Mouse (Mus musculus): ENCODE measurements around the gene Aldh3b3.
"Not testable (repeated sequence)": the region's sequence is repeated elsewhere in the genome, so short reads cannot be mapped to it uniquely, and the experiment has no call there.

The Aldh3b3 gene

DNA sequence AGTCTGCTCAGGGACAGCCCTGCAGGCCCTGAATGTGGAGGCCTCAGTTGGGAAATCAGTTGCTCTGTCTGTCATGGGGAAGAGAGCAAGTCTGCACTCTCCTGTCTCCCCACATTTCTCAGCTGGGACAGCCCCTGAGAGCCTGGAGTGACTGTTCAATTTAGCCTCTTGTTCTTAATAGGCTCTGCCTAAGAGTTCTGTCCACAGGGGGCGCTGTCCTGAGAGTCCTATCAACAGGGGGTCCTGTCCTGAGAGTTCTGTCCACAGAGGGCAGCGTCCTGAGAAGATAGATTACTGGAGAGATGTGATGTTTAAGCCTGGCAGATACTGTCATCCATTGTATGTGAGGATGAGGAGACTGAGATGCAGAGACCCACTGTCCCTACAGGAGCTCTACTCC lies 4.0 kb downstream of the Aldh3b3 start:
- in situ Hi-C loops (cut with MboI; ENCODE audit: low pct_unique_long_range_greater_than_20kb in 1 of 2, low sequenced_read_pairs in 2 of 2, unreplicated experiment in 1 of 2), result no loop called here

DNA sequence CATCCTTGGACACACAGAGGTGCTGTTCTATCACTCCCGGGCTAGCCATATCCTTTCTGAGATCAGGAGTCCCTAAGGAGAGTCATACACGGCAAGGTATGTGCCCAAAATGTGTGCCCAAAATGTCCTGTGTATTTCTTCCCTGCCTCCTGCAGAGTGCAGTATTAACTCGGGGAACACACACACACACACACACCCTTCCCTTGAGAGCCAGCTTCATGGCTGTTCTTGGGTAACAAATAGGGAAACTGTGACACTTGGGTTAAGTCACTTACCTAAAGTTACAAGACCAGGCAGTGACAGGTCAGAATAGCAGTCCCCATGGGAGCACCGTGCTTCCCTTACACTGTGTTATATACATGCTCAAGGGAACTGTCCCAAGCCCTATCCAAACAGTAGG lies 5.6 kb downstream of the Aldh3b3 start:
- in situ Hi-C loops (cut with MboI; ENCODE audit: low pct_unique_long_range_greater_than_20kb in 1 of 2, low sequenced_read_pairs in 2 of 2, unreplicated experiment in 1 of 2), result no loop called here

DNA sequence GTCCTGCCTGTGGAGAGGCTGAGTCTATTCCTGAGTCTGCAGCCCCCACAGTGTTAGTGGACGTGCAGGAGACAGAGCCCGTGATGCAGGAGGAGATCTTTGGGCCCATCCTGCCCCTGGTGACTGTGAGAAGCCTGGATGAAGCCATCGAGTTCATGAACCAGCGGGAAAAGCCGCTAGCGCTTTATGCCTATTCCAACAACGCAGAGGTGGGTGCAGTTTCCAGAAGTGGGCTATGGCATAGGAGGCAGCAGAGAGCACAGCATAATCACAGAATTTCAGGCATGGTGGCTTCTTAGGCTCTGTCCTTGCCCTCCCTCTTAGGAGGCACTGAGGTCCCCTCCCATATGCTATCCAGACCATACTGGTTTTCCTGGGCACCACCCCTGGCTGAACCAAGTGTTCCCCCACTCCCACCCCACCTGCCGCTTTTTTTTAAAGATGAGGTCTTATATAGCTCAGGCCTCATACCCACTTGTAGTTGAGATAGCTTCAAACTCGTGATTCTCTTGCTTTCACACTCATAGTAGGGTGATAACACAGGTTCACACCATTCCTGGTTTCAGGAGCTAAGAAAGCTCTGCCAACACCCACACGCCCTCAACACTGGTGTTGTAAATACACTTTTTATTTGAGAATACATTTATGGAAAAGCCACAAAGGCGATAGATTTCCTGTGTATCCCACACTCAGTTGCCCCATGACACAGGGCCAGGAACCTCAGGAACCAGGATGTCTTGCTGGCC lies 8.1 kb downstream of the Aldh3b3 start:
- in situ Hi-C loops (cut with MboI; ENCODE audit: low pct_unique_long_range_greater_than_20kb in 1 of 2, low sequenced_read_pairs in 2 of 2, unreplicated experiment in 1 of 2), result no loop called here

DNA sequence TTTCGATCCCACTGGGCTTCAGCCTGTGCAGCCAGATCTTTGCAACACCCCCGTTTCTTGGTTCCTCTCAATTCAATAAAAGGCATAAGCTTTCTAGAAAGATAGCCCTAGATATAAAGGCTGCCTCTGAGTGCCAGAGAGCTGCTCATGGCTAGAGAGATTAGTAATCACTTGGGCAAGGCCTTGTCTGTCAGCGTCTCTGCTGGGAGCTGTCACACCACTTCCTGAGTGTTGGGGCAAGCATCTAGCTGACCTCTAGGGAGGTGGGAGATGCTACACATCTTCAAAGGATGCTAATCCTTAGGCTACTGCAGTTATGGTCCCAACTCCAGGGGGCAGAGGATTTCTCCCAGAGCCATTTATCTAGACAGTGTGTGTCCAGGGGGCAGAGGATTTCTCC lies 8.8 kb downstream of the Aldh3b3 start:
- in situ Hi-C loops (cut with MboI; ENCODE audit: low pct_unique_long_range_greater_than_20kb in 1 of 2, low sequenced_read_pairs in 2 of 2, unreplicated experiment in 1 of 2), result no loop called here

DNA sequence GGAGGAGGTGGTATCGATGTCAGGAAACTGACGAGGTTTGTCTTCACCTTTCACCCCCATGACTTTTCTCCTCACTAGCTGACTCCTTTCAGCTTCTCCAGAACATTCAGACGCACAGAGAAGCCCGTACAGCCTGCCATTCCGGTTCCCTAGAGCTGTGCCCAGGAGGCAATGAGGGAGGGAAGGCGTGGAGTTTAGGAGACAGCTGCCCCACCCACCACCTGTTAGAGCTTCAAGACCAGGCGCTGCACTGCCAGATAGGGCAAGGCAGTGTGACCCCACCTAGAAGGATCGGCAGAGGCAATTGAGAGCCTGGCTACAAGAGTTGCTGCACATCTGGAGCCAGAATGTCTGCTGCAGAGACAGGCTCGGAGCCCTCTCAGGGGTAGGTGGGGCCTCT lies 13.8 kb downstream of the Aldh3b3 start, which contains the start of gene Aldh3b2:
Gene Aldh3b2, plus strand, starts transcription at position 100 of the 400 bp plus-strand sequence.
- in situ Hi-C loops (cut with MboI; ENCODE audit: low pct_unique_long_range_greater_than_20kb in 1 of 2, low sequenced_read_pairs in 2 of 2, unreplicated experiment in 1 of 2), result no loop called here

DNA sequence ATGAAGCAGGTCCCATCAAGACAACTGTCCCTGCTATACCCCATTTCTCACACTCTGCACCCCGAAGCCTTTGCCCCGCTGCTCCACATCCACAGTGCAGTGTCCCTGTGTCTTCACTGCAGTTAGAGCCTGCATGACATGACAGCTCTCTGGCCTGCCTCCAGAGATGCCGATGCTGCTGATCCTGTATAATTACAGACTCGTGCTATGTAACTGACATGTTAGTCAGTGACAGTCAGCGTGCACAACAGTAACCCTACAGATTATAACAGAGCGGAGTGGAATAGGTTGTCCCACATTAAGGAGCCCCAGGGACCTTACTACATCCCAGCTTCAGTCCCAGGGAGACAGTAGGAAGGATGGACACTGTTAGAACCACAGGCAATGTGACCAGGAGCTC lies 16.2 kb downstream of the Aldh3b3 start:
- in situ Hi-C loops (cut with MboI; ENCODE audit: low pct_unique_long_range_greater_than_20kb in 1 of 2, low sequenced_read_pairs in 2 of 2, unreplicated experiment in 1 of 2), result not testable (repeated sequence)

DNA sequence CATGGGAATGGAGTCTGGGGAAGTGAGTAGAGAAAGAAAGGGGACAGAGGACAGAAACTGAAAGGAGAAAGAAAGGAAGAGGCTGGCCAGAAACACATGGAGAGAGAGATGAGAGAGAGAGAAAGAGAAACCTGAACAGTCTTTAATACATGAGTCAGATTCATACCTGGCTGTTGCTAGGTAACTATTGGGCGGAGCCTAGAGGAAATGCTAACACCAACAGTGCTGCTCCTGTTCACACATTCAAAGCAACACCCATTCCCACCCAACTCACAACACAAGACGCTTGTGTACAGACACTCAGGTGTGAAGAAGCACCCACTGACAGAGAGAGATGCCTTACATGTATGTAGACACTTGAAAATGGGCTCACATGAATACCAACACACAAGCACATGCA lies 17.4 kb downstream of the Aldh3b3 start:
- in situ Hi-C loops (cut with MboI; ENCODE audit: low pct_unique_long_range_greater_than_20kb in 1 of 2, low sequenced_read_pairs in 2 of 2, unreplicated experiment in 1 of 2), result no loop called here

DNA sequence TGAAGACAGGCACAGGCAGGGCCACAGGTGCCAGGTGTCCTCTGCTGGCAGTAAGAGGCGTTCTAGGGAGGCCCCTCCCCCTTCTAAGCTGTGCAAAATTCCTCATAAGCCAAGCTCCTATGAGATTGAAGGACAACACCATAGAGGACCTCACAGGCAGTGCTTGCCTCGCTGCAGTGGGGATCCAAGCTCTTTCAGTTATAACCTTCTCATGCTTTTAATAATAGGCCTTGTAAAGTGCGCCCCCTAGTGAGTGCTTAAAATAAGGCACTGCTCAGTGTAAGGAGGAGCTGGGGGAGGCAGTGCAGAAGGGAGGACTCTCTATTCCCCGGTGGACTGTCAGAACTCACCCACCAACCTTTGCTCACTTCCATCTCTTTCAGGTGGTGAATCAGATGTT lies 21.9 kb downstream of the Aldh3b3 start:
- in situ Hi-C loops (cut with MboI; ENCODE audit: low pct_unique_long_range_greater_than_20kb in 1 of 2, low sequenced_read_pairs in 2 of 2, unreplicated experiment in 1 of 2), result no loop called here

DNA sequence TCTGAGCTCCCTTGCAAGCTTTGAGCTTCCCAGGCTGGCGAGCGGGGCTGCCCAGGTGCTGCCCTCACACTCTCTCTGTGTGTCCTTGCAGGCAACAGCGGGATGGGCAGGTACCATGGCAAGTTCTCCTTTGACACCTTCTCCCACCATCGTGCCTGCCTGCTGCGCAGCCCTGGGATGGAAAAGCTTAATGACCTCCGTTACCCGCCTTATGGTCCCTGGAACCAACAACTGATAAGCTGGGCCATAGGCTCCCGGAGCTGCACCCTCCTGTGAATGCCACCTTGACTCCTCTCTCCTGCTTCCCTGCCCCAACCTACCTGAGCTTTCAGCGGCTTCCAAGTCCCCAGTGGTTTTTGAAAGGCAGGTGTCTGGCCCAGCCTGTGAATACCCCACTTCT lies 22.5 kb downstream of the Aldh3b3 start:
- in situ Hi-C loops (cut with MboI; ENCODE audit: low pct_unique_long_range_greater_than_20kb in 1 of 2, low sequenced_read_pairs in 2 of 2, unreplicated experiment in 1 of 2), result no loop called here

DNA sequence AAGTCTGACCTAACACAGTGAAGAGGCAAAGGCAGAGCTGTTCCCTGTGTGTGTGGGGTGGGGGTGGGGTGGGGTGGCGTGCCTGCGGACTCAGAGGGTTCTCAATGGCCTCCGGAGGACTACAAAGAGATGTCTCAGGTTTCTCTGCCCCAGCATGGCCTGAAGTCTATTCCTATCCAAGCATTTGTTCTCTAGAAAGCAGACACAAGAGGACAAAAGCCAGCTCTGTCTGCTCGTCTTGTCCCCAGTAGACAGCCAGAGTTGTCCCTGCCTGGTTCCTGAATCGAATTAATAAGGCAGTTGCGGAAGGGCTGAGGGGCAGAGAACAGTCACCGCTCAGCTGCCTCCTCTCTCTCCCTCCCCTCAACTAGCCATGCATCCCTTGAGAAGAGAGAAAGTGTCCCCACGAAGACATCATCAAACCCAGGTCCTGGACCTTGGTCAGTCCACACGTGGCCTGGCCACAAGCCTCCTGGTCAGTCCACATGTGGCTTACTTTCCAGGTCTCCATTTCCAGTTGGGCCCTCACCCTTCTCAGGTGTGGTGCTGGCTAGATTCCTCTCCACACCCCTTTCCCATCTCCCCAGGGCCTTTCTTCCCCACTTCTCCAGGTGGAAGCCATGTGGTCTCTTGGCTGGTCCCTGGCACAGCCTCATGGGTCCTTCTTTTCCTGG lies 25.2 kb downstream of the Aldh3b3 start:
- in situ Hi-C loops (cut with MboI; ENCODE audit: low pct_unique_long_range_greater_than_20kb in 1 of 2, low sequenced_read_pairs in 2 of 2, unreplicated experiment in 1 of 2), result no loop called here

DNA sequence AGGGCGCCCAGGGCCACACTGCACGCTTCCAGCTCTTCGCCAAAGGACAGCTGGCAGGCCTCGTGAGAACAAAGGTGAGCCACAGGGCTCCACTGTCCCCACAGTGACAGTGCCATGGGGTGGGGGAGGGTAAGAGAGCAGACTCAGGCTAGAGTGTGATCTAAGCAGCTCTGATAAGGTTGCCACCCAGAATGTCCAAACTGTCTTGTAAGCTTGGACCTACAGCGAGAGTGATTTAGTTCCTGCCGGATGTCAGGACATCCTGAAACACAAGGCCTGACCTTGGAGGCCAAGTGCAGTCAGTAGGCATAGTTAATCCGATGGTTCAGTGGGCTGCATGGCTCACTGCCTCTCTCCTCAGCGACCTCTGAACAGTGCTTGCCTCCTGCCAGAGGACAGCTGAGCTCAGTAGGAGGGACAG lies 26.8 kb downstream of the Aldh3b3 start:
- in situ Hi-C loops (cut with MboI; ENCODE audit: low pct_unique_long_range_greater_than_20kb in 1 of 2, low sequenced_read_pairs in 2 of 2, unreplicated experiment in 1 of 2), result no loop called here

DNA sequence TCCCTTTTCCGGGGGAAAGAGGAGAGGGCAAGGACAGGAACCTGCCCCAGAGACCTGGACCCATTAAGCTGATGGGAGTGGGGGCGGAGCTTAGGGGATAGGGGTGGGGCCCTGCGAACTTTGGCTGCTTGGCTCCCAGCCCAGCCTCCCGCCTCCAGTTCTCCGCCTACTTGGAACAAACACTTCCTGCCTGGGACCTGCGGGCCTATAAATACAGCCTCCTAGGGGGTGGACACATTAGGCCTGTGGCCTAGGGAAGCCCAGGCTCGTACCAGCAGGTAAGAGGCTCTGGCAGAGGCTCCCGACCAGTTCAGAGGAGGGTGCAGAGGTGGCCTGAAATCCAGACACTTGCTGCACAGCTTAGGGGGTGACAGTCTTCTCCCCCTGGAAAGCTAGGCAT lies 27.9 kb downstream of the Aldh3b3 start, which contains the start of gene Acy3:
Gene Acy3, plus strand, starts transcription at position 237 of the 400 bp plus-strand sequence.
- in situ Hi-C loops (cut with MboI; ENCODE audit: low pct_unique_long_range_greater_than_20kb in 1 of 2, low sequenced_read_pairs in 2 of 2, unreplicated experiment in 1 of 2), result no loop called here

DNA sequence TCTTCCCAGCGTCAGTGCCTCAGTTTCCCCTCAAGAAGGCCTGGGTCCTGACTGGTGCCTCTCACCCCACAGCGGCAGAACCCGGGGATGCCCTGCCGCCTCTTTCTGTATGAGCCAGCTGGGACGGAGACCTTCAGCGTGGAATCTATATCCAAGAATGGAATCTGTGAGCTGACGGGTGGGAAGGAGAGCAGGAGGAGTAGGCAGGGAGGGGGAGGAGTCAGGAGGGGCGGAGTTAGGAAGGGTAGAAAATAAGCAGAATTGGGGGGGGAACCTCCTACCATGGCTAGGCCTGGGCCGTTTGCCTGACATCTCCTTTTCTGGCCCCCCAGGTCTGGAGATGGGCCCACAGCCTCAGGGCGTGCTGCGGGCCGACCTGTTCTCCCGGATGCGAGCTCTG lies 29.6 kb downstream of the Aldh3b3 start:
- in situ Hi-C loops (cut with MboI; ENCODE audit: low pct_unique_long_range_greater_than_20kb in 1 of 2, low sequenced_read_pairs in 2 of 2, unreplicated experiment in 1 of 2), result no loop called here

DNA sequence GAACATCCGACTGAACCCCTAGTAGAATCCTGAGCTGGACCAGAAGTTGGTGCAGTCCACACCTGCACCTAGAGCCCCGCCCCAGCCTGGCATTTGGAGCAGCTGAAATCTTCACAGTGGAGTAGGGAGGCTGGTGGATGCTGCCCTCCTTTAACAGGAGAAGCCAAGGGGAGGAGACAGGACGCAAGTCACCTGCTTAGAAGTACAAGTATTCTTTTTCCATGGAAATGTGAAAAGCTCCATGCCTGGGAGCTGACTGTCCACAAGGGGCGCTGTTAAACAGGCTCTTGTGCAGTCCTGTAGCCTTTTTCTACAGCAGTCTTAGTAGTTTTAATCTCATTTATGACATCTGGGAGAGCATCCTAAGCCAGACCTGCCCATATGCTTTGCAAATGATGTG lies 30.3 kb downstream of the Aldh3b3 start:
- in situ Hi-C loops (cut with MboI; ENCODE audit: low pct_unique_long_range_greater_than_20kb in 1 of 2, low sequenced_read_pairs in 2 of 2, unreplicated experiment in 1 of 2), result no loop called here

DNA sequence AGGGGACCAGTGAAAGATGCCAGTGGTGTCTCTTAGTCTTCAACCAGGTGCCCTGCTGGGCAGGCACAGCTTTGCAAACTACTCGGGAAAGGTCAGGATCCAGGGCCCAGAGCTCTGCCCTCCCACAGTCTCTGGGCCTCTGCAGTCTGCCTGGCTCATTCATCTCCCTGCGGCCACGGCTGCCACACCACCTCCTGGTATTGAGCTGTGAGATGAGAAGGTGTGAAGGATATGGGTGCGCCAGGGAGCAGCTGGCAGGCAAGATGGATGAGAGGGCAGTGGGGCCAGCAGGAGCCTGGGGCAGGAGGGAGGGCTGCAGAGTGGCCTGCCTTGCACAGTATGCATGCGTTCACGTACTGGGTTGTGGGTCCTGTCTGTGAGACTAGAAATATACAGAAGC lies 32.4 kb downstream of the Aldh3b3 start:
- in situ Hi-C loops (cut with MboI; ENCODE audit: low pct_unique_long_range_greater_than_20kb in 1 of 2, low sequenced_read_pairs in 2 of 2, unreplicated experiment in 1 of 2), result no loop called here

DNA sequence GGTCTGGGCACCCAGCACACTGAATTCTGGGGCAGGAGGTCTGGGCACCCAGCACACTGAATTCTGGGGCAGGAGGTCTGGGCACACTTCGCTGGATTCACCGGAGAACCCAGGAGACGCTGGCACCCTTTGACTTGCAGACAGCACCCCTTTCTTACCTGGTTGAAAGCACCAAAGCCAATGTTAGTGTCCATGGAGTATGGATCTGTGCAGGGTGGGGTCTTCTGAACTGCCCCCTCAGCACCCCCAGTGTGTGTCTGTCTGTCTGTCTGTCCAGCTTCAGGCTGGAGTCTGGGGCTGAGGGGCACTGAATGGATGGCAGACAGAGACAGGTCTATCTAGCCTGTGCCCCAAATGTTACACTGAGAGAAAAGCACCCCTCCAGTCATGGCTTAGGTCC lies 33.1 kb downstream of the Aldh3b3 start:
- in situ Hi-C loops (cut with MboI; ENCODE audit: low pct_unique_long_range_greater_than_20kb in 1 of 2, low sequenced_read_pairs in 2 of 2, unreplicated experiment in 1 of 2), result no loop called here

DNA sequence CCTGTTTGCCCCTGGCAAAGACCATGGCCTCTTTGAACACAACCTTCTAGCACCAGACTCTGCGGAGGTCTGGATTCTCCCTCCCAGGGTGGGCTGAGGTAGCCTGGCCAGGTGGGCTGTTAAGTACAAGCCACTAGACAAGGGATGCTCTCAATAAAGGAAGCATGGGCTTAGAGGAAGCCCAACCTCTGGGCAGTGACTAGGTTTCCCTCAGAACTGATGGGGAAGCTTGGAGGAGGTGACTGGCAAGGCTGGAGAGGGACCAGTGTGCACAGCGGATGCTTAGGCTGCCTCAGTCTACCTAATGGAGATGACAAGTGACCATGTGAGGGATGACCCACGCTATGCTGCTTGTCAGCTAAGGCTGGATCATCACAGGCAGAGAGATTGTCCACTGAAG lies 33.5 kb downstream of the Aldh3b3 start:
- in situ Hi-C loops (cut with MboI; ENCODE audit: low pct_unique_long_range_greater_than_20kb in 1 of 2, low sequenced_read_pairs in 2 of 2, unreplicated experiment in 1 of 2), result no loop called here

DNA sequence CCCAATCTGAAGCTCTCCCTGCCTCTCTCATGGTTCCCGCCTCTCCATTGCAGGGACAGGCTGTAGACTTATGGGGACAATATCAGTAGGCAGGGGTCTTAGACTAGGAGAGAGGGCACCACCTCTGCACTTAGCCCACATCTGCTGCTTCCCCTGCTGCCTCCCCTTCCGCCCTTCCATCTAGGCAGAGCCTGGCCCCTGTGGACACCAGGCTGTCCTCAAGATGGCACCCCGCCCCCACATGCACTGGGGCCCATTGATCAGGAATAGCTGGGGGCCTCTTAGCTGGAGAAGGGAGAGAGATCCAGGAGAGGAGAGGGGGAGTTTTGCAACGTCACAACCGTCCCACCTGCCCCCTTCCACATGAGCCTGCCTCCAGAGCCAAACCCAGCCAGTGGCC lies 34.0 kb downstream of the Aldh3b3 start, which contains the start of gene Tbx10:
Gene Tbx10, plus strand, starts transcription at position 337 of the 400 bp plus-strand sequence.
- in situ Hi-C loops (cut with MboI; ENCODE audit: low pct_unique_long_range_greater_than_20kb in 1 of 2, low sequenced_read_pairs in 2 of 2, unreplicated experiment in 1 of 2), result no loop called here

DNA sequence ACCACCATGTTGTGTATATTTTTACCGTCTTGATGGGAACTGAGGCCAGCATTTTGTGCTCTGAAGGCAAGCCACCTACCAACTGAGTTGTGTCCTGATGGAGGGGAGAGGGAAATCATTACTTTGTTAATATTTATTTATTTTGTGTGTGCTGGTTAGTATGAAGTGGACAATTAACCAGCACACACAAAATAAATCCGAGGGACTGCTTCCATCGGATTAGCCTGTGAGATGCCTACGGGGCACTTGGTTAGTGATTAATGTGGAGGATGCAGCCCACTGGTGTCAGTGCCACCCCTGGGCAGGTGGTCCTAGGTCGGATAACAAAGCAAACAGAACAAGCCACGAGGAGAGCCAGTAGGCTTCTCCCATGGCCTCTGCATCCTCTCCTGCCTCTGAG lies 36.5 kb downstream of the Aldh3b3 start:
- in situ Hi-C loops (cut with MboI; ENCODE audit: low pct_unique_long_range_greater_than_20kb in 1 of 2, low sequenced_read_pairs in 2 of 2, unreplicated experiment in 1 of 2), result no loop called here

DNA sequence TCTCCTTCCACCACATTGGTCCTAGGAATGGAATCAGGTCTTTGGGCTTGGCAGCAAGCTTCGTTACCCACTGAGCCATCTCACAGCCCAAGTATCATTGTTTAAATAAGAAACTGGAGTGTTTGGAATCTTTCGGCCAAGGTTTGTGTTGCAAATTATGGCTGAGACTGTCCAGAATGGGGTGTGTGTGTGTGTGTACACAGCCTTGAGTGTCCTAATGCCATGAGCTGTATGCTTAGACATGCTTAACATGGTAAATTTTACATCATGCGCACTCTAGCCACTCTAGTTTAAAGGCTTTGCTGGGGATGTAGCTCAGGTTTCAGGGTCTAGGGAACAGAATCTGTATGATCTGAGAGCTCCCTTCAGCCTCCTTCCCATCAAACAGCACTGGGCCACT lies 37.1 kb downstream of the Aldh3b3 start:
- in situ Hi-C loops (cut with MboI; ENCODE audit: low pct_unique_long_range_greater_than_20kb in 1 of 2, low sequenced_read_pairs in 2 of 2, unreplicated experiment in 1 of 2), result no loop called here
